Mouse (Mus musculus) hindbrain, embryonic 12.5 days (tissue): ENCODE data around the gene Sms. TPM values are rescaled to one million over a fixed set of nuclear protein-coding genes. Genes with fewer than 3 reads are reported as not detected.

Experiments used
- ATAC-seq: fragments of 200-750 bp; cut with Nextera tagmentation; 2 replicates; pipeline ENCODE4 v1.8.0; 2017; ENCODE audit warnings: moderate TSS enrichment; ENCODE audit not compliant: low FRiP score
- H3K27ac ChIP-seq: fragments of 300-500 bp; sonication (generic); 2 replicates; pipeline ENCODE4 v1.5.1; 2016; ENCODE audit warnings: mild to moderate bottlenecking
- H3K27me3 ChIP-seq: fragments of 300-500 bp; sonication (generic); 2 replicates; pipeline ENCODE4 v1.6.1; 2016; ENCODE audit warnings: mild to moderate bottlenecking
- H3K36me3 ChIP-seq: fragments of 300-500 bp; sonication (generic); 2 replicates; pipeline ENCODE4 v1.6.1; 2016; ENCODE audit warnings: mild to moderate bottlenecking
- H3K4me1 ChIP-seq: fragments of 300-500 bp; sonication (generic); 2 replicates; pipeline ENCODE4 v1.6.1; 2016
- H3K4me2 ChIP-seq: fragments of 300-500 bp; sonication (generic); replicated peaks from 2 replicates; pipeline ENCODE4 v1.6.1; 2016; ENCODE audit warnings: mild to moderate bottlenecking
- H3K4me3 ChIP-seq: fragments of 300-500 bp; sonication (generic); 2 replicates; pipeline ENCODE4 v1.5.1; 2016; ENCODE audit warnings: mild to moderate bottlenecking
- H3K9ac ChIP-seq: fragments of 300-500 bp; sonication (generic); 2 replicates; pipeline ENCODE4 v1.6.1; 2016; ENCODE audit warnings: mild to moderate bottlenecking, moderate library complexity
- H3K9me3 ChIP-seq: fragments of 300-500 bp; sonication (generic); replicated peaks from 2 replicates; pipeline ENCODE4 v1.6.1; 2016; ENCODE audit warnings: mild to moderate bottlenecking
- WGBS: fragments of 180-500 bp; shearing (Covaris S2); methylation state at CpG from one replicate; pipeline ENCODE4 v1.1.7; 2016; 5-methylcytosine and 5-hydroxymethylcytosine counted together
- polyA plus RNA-seq: library from polyadenylated mRNA; unstranded; fragments of >200 nt; fragmentation: Nextera tagmentation; extraction: Ambion mirVana; gene quantifications from 2 replicates; pipeline ENCODE4 v1.2.1, GENCODE M21; 2016

The Sms gene
- polyA plus RNA-seq, 1 experiment from 2014 or later = 90.8 TPM

DNA sequence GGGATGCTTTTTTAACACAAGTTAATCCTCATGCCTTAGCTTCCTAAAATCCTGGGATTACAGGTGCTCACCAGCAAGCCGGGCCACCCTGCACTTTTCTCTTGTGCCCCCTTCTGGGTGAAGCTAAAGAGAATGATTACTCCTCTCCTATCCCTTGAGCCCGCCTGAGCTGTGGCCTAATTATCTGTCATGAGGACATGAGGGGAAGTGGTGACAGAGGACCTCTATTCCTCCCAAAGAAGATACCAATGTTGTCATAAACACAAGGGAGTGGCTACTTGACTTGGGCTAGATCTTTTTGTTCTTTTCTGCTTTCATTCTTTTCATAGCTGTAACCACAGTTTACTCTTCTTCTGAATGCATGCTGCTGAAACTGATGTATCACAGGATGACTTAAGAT is 9.2 kb downstream of the Sms start:
- Histone ChIP-seq H3K27me3 (no peaks in the 10 kb centered on the region), H3K27ac (no peak overlapping the region), H3K4me3 (no peak overlapping the region), H3K9me3 (no peaks in the 10 kb centered on the region), H3K4me1 (no peaks in the 10 kb centered on the region), H3K4me2 (no peak overlapping the region), H3K36me3 (no peaks in the 10 kb centered on the region), H3K9ac (no peak overlapping the region)
- 84% methylated on average over 2 of the region's 2 CpGs for WGBS
- ATAC-seq = no peak

DNA sequence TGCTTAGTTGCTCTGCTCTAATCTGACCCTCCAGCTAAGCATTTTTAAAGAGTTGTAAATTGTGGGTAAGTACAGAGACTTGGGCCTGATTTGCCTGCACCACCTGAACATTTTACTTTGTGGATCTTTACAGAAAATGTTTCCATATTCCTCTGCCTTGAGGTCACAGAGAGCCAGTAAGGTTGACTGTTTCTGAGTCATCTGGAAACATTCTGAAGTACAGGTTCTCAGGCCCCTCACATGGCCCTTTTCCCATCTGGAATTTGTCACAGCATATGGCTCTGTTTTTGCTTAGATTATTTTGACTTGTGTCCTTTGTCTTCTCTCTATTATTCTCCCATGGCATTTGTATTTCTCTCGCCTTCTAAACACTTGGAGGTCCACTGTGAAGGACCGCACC is 10.2 kb downstream of the Sms start:
- no peak for ATAC-seq
- Histone ChIP-seq H3K4me1 (no peaks in the 10 kb centered on the region), H3K36me3 (no peaks in the 10 kb centered on the region), H3K27ac (no peak overlapping the region), H3K4me3 (no peak overlapping the region), H3K9me3 (no peaks in the 10 kb centered on the region), H3K27me3 (no peaks in the 10 kb centered on the region), H3K4me2 (no peak overlapping the region), H3K9ac (no peak overlapping the region)
- WGBS = 81% methylated on average over 2 of the region's 2 CpGs

DNA sequence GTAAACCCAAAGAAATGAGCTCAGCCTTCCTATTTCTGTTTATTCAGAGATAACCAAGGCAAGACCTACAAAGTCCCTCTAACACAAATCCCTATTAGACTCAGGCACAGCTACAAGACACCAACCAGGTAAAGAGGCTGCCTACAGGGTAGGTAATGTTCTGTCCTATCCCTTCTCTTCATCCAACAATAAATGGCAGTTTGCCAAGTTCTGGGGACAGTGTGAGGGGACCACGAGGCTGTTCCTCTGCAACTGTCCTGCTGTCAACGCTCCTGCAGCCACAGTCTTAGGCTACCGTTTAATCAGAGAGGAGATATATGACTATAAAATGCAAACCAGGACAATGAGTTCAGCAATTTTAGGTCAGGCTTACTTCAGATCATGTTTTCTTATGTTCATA is 14.8 kb downstream of the Sms start:
- no peaks in the 10 kb centered on the region for H3K9me3 ChIP-seq

DNA sequence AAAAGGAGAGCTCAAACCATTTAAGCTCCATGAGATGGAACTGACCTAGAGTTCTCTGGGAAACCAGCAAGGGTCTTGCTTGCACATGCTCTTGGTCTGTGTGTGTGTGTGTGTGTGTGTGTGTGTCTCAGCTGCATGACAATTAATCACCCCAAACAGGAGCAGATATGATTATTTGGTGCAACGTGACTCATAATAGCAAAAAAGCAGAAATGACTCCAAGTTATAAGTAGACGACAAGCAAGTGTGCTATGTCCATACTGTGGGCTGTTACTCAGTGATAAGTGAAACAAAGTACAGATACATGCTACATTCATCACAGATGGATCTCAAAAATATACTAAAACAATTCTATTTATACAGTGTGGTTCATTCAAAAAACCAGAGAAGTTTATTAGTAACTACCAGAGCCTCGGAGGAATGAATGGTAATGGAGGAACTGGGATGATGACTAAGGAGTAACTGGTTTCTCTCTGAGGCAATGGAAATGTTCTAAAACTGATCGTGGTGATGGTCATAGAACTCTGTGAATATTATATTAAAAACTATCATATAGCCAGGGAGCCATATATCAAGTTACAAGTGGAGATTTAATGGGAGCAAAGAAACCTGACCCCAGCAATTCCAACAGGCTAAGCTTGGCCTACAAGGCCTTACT is 15.8 kb downstream of the Sms start:
- Histone ChIP-seq H3K27me3 (no peaks in the 10 kb centered on the region), H3K4me3 (no peak overlapping the region), H3K9me3 (no peaks in the 10 kb centered on the region), H3K4me1 (no peaks in the 10 kb centered on the region), H3K36me3 (no peaks in the 10 kb centered on the region), H3K4me2 (no peak overlapping the region), H3K9ac (no peak overlapping the region), H3K27ac (no peak overlapping the region)
- ATAC-seq = no peak
- WGBS = 82% methylated on average over 4 of the region's 4 CpGs

More for the DNA sequence above, 14.8 kb downstream of the Sms start:
- H3K27me3 ChIP-seq = no peaks in the 10 kb centered on the region
- no peak overlapping the region for H3K4me2 ChIP-seq
- ATAC-seq = no peak
- no peak overlapping the region for H3K9ac ChIP-seq
- WGBS = 74% methylated on average over 3 of the region's 3 CpGs
- H3K4me3 ChIP-seq = no peak overlapping the region
- H3K36me3 ChIP-seq = no peaks in the 10 kb centered on the region
- H3K27ac ChIP-seq = no peak overlapping the region
- H3K4me1 ChIP-seq = no peaks in the 10 kb centered on the region

DNA sequence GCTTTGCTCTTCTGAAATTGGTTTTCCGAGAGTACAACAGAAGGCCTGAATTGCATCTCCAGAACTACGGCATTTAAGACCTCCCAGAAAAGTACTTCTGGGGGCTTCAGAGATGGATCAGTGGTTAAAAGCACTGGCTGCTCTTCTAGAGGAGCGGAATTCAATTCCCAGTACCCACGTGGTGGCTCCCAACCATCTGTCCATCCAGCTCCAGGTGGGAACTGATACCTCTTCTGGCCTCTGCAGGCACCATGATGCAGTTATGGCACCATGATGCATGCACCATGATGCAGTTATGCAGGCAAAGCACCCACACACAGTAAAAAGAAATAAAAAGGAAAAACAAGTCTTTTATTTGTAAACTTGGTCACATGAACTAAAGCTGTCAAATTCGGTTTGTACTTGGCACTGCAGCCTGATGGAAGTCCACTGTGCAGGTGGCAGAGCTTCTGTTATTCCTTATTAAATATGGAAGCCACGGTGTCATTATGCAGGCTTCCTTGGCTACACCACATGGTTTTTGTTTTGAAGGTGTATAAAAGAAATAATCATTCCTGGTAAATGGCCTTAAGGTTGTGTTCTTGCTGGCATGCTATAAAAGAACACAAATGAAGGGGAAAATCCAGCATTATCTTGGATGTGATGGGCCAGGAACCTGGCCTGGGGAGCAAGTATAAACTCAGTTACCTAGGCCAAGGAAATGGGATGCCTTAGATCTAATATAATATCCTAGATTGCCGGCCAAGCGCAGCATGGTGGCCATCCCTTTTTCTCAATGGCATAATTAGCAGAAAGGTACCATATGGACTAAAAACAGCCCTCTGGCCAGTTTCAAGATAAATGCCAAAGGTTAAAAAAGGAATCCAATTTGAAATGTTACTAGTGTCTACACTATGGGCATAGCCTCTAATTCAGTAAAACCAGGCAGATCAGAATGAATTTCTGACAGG is 20.1 kb downstream of the Sms start:
- no peaks in the 10 kb centered on the region for H3K27me3 ChIP-seq
- no peak overlapping the region for H3K27ac ChIP-seq
- H3K4me1 ChIP-seq = no peaks in the 10 kb centered on the region
- ATAC-seq = no peak
- H3K4me3 ChIP-seq = no peak overlapping the region
- WGBS = 85% methylated on average over 8 of the region's 8 CpGs
- H3K4me2 ChIP-seq = no peak overlapping the region
- H3K36me3 ChIP-seq = no peaks in the 10 kb centered on the region
- no peak overlapping the region for H3K9ac ChIP-seq
- H3K9me3 ChIP-seq = no peaks in the 10 kb centered on the region

DNA sequence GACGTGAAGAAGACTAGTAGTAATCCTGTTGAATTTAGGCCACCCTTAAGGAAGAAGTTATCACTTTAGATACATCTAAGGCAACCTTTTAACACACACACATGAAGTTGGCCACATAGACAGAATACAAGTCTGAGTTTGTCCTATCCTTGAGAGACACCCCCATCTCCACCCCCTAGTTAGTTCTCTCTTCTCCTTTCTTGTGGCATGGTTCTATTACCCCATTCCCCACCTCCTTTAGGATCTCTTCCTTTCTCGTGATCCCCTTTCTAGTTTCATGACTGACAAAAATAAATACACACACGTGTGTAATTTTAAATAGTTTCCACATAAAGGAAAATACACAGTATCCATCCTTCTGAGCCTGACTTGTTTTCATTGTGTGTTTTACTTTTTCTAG is 23.3 kb downstream of the Sms start:
- H3K27me3 ChIP-seq = no peaks in the 10 kb centered on the region

DNA sequence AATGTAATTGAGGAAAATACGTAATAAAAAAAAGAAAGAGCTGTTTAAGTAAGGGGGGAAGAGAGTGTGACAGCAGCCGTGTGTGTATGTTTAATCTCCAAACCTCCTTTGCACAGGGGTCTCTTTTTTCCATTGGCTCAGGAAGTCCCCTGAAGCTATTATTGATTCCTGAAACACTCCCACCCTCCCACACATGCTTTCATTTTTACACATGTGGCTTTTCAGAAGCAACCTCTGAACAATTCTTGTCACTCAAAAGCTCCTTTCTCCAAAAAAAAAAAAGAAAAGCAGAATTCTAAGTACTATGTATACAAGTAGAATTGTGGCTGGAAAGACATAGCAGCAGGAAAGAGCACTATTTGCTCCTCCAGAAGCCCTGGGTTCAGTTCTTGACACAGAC is 24.0 kb downstream of the Sms start:
- Histone ChIP-seq H3K36me3 (no peaks in the 10 kb centered on the region), H3K4me2 (no peak overlapping the region), H3K27me3 (no peaks in the 10 kb centered on the region), H3K9me3 (no peaks in the 10 kb centered on the region), H3K27ac (no peak overlapping the region), H3K9ac (no peak overlapping the region), H3K4me3 (no peak overlapping the region), H3K4me1 (no peaks in the 10 kb centered on the region)
- WGBS = 59% methylated on average over 2 of the region's 2 CpGs
- ATAC-seq = no peak

More for the DNA sequence above, 23.3 kb downstream of the Sms start:
- Histone ChIP-seq H3K27ac (no peak overlapping the region), H3K4me1 (no peaks in the 10 kb centered on the region), H3K9me3 (no peaks in the 10 kb centered on the region), H3K36me3 (no peaks in the 10 kb centered on the region), H3K4me2 (no peak overlapping the region), H3K4me3 (no peak overlapping the region), H3K9ac (no peak overlapping the region)
- 78% methylated on average over 3 of the region's 3 CpGs for WGBS
- ATAC-seq = no peak

DNA sequence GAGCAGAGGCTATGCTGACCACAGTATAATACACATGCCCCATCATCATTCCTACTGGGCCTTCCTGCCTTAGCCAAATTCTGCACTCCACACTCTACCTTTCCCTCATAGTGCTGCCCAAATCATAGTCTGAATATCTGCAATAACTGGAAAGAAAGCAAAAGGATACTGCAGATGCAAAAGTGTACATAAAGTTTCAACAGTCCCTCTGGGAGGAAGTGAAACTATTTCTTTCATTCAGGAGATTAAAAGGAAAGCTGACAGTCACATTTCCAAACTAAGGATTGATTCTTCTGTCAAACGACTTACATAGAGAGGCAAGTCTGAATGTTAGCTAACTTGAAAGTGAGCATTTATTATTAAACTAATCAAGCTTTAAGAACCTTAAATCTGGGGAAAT is 26.1 kb downstream of the Sms start:
- no peak for ATAC-seq
- WGBS = 66% methylated on average over 1 of the region's 1 CpGs
- Histone ChIP-seq H3K9me3 (no peaks in the 10 kb centered on the region), H3K4me2 (no peak overlapping the region), H3K27me3 (no peaks in the 10 kb centered on the region), H3K36me3 (no peaks in the 10 kb centered on the region), H3K9ac (no peak overlapping the region), H3K4me3 (no peak overlapping the region), H3K4me1 (no peaks in the 10 kb centered on the region), H3K27ac (no peak overlapping the region)

DNA sequence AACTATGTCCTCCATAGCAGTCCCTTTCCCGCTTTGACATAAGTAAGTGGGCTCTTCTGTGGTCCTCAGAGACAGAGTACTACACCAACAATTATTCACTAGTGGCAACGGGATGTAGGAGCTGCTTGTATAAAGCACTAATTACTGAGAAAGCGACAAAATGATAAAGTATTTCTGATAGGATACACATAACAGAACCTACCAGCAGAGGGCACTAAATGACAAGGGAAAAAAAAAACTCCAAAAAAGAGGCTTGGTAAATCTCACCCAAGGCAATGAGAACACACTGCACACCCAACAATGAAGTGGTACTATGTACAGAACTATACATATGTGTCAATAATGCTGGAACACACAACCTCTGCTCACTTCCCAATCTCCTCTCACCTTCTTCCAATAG is 29.4 kb downstream of the Sms start:
- no peak overlapping the region for H3K4me2 ChIP-seq
- 78% methylated on average over 3 of the region's 3 CpGs for WGBS
- ATAC-seq = no peak
- no peak overlapping the region for H3K27ac ChIP-seq
- no peak overlapping the region for H3K4me3 ChIP-seq
- no peaks in the 10 kb centered on the region for H3K4me1 ChIP-seq
- H3K27me3 ChIP-seq = no peaks in the 10 kb centered on the region
- no peak overlapping the region for H3K9ac ChIP-seq
- H3K36me3 ChIP-seq = 0 out of 2 replicates have a peak, but pooled peaks cover 3% of the 10 kb centered on the region
- no peaks in the 10 kb centered on the region for H3K9me3 ChIP-seq

DNA sequence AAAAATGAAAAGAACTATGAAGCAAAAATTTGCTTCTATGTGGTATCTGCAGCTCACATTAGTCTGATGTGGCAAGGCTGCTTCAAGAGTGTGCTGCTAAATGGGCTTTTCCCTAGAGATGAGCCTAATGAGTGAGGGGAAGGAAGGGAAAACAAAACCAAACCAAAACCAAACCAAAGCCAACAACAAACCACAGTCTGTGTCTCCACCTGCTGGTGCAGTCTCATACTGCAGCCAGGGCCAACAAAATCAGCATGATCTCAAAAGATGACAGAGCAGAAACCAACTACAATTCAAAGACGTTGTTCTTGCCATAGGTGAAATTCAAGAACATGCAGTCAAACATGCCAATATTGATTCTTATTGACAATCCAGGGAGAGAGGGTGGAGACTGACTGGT is 37.7 kb downstream of the Sms start:
- no peaks in the 10 kb centered on the region for H3K27me3 ChIP-seq
- H3K4me3 ChIP-seq = no peak overlapping the region
- H3K9me3 ChIP-seq = no peaks in the 10 kb centered on the region
- H3K36me3 ChIP-seq = 0 out of 2 replicates have a peak, but pooled peaks cover 3% of the 10 kb centered on the region
- H3K4me1 ChIP-seq = no peaks in the 10 kb centered on the region
- no peak for ATAC-seq
- H3K4me2 ChIP-seq = no peak overlapping the region
- no peak overlapping the region for H3K27ac ChIP-seq
- H3K9ac ChIP-seq = no peak overlapping the region
- WGBS = 49% methylated on average over 1 of the region's 1 CpGs

DNA sequence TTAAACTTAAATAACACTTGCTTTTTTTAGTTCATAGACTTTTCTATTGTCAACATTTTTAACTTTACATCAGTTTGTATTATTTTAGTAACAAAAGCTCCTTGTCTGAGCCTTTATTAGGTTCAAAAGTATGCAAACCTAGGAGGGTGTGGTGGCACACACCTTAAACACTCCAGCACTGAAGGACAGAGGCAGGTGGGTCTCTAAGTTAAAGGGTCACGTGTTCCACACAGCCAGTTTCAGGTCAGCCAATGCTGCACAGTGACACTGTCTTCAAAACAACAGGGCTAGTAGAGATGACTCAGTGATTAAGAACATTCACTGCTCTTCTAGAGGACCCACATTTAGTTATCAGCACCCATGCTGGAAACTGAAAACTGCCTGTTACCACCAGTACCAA is 43.1 kb downstream of the Sms start:
- no peaks in the 10 kb centered on the region for H3K27me3 ChIP-seq
- no peak overlapping the region for H3K9ac ChIP-seq
- H3K27ac ChIP-seq = no peak overlapping the region
- no peaks in the 10 kb centered on the region for H3K36me3 ChIP-seq
- H3K4me2 ChIP-seq = no peak overlapping the region
- 85% methylated on average over 1 of the region's 1 CpGs for WGBS
- H3K4me3 ChIP-seq = no peak overlapping the region
- ATAC-seq = no peak
- no peaks in the 10 kb centered on the region for H3K4me1 ChIP-seq
- no peaks in the 10 kb centered on the region for H3K9me3 ChIP-seq

DNA sequence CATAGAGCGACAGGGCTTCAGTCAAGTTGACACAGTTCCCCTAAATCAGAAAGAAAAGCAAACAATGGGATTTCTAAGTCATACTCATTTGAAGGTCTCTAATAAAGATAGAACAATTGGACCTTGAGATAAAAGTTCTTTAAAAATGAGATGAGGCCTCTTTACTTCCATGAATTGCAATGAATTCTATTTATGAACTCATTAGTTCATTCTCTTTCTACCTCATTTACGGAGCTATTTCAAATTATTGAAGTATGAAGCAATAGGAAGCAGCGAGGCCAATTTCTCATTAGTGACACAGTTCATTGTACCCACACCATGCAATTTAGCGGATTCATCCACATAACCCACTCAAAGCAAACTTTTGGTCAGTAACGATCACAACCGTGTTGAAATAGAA is 44.7 kb downstream of the Sms start:
- 74% methylated on average over 6 of the region's 6 CpGs for WGBS
- no peak overlapping the region for H3K4me2 ChIP-seq
- H3K36me3 ChIP-seq = no peaks in the 10 kb centered on the region
- H3K27ac ChIP-seq = no peak overlapping the region
- no peaks in the 10 kb centered on the region for H3K27me3 ChIP-seq
- H3K4me1 ChIP-seq = no peaks in the 10 kb centered on the region
- H3K4me3 ChIP-seq = no peak overlapping the region
- no peaks in the 10 kb centered on the region for H3K9me3 ChIP-seq
- no peak for ATAC-seq
- H3K9ac ChIP-seq = no peak overlapping the region

DNA sequence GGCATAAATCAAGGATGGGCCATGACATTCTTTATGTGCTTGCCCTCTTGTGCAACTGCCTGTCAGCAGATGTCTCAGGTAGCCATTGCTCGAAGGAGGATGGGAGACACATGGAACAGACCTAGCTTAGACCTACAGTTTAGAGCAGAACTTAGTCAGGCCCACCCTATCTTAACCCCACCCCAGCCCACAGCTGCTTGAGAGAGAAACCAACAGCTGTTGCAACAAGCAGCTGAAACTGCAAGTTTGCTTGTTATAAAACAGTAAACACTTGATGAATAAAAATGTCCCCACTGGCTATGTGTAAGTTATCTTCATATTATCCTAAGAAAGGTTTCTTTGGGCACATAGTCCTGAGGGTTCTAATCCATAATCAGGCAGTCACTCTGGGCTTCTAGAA is 57.3 kb downstream of the Sms start:
- ATAC-seq = no peak
- H3K4me2 ChIP-seq = no peak overlapping the region
- 92% methylated on average over 1 of the region's 1 CpGs for WGBS

More for the DNA sequence above, 57.3 kb downstream of the Sms start:
- Histone ChIP-seq H3K4me3 (no peak overlapping the region), H3K9me3 (no peaks in the 10 kb centered on the region), H3K9ac (no peak overlapping the region), H3K27ac (no peak overlapping the region), H3K27me3 (no peaks in the 10 kb centered on the region), H3K36me3 (no peaks in the 10 kb centered on the region), H3K4me1 (no peaks in the 10 kb centered on the region)
